Mouse (Mus musculus) liver, embryonic 12.5 days (tissue): ENCODE data around the gene Rab43. TPM values are rescaled to one million over a fixed set of nuclear protein-coding genes. Genes with fewer than 3 reads are reported as not detected.

Source experiments
- ATAC-seq: fragments of 200-750 bp; cut with Nextera tagmentation; 2 replicates; pipeline ENCODE4 v1.8.0; 2017; ENCODE audit warnings: moderate number of reproducible peaks, mild to moderate bottlenecking, moderate library complexity
- H3K27ac ChIP-seq: fragments of 300-500 bp; sonication (generic); 2 replicates; pipeline ENCODE4 v1.5.1; 2016; ENCODE audit warnings: mild to moderate bottlenecking
- H3K27me3 ChIP-seq: fragments of 300-500 bp; sonication (generic); replicated peaks from 2 replicates; pipeline ENCODE4 v1.6.1; 2016; ENCODE audit warnings: mild to moderate bottlenecking, moderate library complexity
- H3K36me3 ChIP-seq: fragments of 300-500 bp; sonication (generic); 2 replicates; pipeline ENCODE4 v1.6.1; 2016; ENCODE audit warnings: mild to moderate bottlenecking, moderate library complexity
- H3K4me1 ChIP-seq: fragments of 300-500 bp; sonication (generic); 2 replicates; pipeline ENCODE4 v1.6.1; 2016
- H3K4me2 ChIP-seq: fragments of 300-500 bp; sonication (generic); 2 replicates; pipeline ENCODE4 v1.6.1; 2016; ENCODE audit warnings: mild to moderate bottlenecking, moderate library complexity
- H3K4me3 ChIP-seq: fragments of 300-500 bp; sonication (generic); 2 replicates; pipeline ENCODE4 v1.5.1; 2016; ENCODE audit warnings: mild to moderate bottlenecking, moderate library complexity
- H3K9ac ChIP-seq: fragments of 300-500 bp; sonication (generic); 2 replicates; pipeline ENCODE4 v1.6.1; 2016; ENCODE audit warnings: mild to moderate bottlenecking, moderate library complexity
- H3K9me3 ChIP-seq: fragments of 300-500 bp; sonication (generic); replicated peaks from 2 replicates; pipeline ENCODE4 v1.6.1; 2016; ENCODE audit warnings: mild to moderate bottlenecking, moderate library complexity
- WGBS: fragments of 180-500 bp; shearing (Covaris S2); methylation state at CpG from one replicate; pipeline ENCODE4 v1.1.7; 2016; ENCODE audit not compliant: insufficient replicate concordance; 5-methylcytosine and 5-hydroxymethylcytosine counted together
- polyA plus RNA-seq: library from polyadenylated mRNA; unstranded; fragments of >200 nt; fragmentation: Nextera tagmentation; extraction: Ambion mirVana; gene quantifications from 2 replicates; pipeline ENCODE4 v1.2.1, GENCODE M21; 2016

Rab43 gene
- polyA plus RNA-seq, 1 experiment from 2014 or later: 28.6 TPM

DNA sequence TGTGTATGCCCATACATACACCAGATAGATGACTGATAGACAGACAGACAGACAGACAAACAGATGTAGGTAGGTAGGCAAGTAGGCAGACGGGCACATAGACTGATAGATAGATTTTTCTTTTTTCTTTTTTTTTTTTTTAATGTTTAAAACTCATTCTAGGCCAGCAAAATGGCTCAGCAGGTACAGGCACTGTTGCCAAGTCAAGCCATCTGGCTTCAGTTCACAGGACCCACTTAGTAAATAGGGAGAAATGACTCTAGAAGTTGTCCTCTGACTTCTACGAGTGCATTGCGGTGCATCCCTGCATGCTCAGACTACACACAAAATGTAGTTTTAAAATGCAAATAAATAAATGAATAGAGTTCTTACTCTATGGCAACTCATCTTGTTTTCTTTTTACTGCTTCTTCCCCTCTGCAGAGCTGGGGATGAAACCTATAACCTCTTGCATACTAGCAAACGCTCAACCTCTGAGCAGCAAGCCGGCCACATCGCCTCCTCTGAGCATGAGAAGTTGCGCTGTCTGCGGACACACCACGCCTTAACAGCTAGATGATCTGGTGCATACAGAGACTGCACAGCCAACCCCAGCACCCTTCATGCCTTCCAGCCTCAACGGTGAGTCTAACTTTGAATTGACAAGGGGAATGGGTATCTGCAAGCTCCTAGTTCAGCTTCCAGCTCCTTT is 18.0 kb downstream of the Rab43 start:
- 84% methylated on average over 10 of the region's 10 CpGs for WGBS
- Histone ChIP-seq H3K27me3 (no peaks in the 10 kb centered on the region), H3K4me2 (no peak overlapping the region), H3K4me3 (no peak overlapping the region), H3K9me3 (no peaks in the 10 kb centered on the region), H3K27ac (0 out of 2 replicates have a peak overlapping the region, but pooled peaks have one; percentile 22), H3K4me1 (peaks cover 94% of the 10 kb centered on the region), H3K9ac (no peak overlapping the region), H3K36me3 (peaks cover 71% of the 10 kb centered on the region)
- no peak for ATAC-seq

GRCm38 (mm10) chr6:87791826-87792225 is 20.1 kb downstream of the Rab43 start:
- Histone ChIP-seq H3K4me2 (peak overlapping the region; percentile 61), H3K4me3 (no peak overlapping the region), H3K9me3 (no peaks in the 10 kb centered on the region), H3K27ac (peak overlapping the region; percentile 98), H3K4me1 (peaks cover 91% of the 10 kb centered on the region), H3K27me3 (no peaks in the 10 kb centered on the region), H3K36me3 (peaks cover 68% of the 10 kb centered on the region), H3K9ac (peak overlapping the region; percentile 64)
- 77% methylated on average over 5 of the region's 5 CpGs for WGBS
- no peak for ATAC-seq

DNA sequence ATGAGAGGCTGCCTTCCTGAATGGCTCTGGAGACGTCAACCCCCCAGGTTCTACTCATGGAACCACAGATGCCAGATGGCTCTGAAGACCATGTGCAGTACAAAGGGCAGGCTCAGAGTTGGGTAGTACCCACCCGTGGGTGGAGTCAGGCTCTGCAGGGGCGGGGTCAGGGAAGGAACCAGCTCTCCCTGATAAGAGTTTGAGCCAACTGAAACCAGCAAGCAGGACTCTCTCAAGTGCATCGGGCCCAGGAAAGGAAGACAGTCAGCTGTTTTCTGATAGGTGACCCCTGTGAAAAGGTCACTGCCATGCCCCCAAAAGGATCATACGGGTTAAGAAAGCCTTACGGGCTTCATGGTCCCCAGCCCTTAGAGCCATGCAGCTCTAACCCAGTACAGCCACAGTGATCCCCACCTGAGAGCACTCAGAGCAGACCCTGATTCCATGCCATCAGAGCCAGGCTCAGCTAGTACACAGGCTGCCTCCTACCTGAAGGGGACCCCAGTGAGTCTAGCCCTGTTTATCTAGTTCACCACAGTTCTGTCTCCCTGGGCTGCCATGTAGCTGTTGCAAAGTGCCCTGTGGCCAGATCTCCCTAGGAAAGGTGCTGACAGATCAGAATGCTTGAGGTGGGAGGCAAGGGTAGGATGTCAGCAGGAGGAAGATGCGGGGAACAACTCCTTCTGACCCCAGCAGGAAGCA is 21.0 kb downstream of the Rab43 start:
- H3K27me3 ChIP-seq: no peaks in the 10 kb centered on the region
- H3K4me1 ChIP-seq: peaks cover 90% of the 10 kb centered on the region
- H3K36me3 ChIP-seq: peaks cover 68% of the 10 kb centered on the region
- WGBS: 25% methylated on average over 7 of the region's 7 CpGs
- H3K27ac ChIP-seq: peak overlapping the region; percentile 98
- H3K4me2 ChIP-seq: peak overlapping the region; percentile 61
- ATAC-seq: peak; percentile 97
- H3K9me3 ChIP-seq: no peaks in the 10 kb centered on the region
- H3K4me3 ChIP-seq: peak overlapping the region; percentile 14; the same call in 1 of the 2 replicates
- H3K9ac ChIP-seq: peak overlapping the region; percentile 64

DNA sequence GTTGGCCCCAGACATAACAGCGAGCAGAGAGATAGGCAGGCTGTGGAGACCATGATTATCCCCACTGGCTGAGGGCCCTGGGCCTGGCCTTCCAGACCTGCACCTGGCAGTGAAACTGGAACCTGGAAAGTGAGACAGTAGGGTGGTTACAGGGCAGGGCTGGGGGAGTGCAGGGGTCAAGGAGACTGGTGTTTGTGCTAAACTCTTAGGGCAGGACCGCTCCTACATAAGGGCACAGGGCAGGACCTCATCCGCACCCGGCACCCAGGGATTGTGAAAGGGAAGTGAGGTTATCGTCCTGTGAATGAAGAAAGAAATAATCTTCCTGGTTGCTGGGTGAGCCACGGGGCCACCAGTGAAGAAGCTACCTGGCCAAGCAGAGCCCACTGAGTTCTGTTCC is 22.2 kb downstream of the Rab43 start:
- Histone ChIP-seq H3K27ac (peak overlapping the region; percentile 98), H3K9ac (peak overlapping the region; percentile 64), H3K4me3 (no peak overlapping the region), H3K36me3 (peaks cover 66% of the 10 kb centered on the region), H3K4me2 (no peak overlapping the region), H3K9me3 (no peaks in the 10 kb centered on the region), H3K4me1 (peaks cover 79% of the 10 kb centered on the region), H3K27me3 (no peaks in the 10 kb centered on the region)
- WGBS: 77% methylated on average over 6 of the region's 6 CpGs
- ATAC-seq: no peak

- no peak for ATAC-seq
- Histone ChIP-seq H3K36me3 (peaks cover 59% of the 10 kb centered on the region), H3K9ac (no peak overlapping the region)
These were observed 22.9 kb downstream of the Rab43 start for GRCm38 (mm10) chr6:87788896-87789587.

DNA sequence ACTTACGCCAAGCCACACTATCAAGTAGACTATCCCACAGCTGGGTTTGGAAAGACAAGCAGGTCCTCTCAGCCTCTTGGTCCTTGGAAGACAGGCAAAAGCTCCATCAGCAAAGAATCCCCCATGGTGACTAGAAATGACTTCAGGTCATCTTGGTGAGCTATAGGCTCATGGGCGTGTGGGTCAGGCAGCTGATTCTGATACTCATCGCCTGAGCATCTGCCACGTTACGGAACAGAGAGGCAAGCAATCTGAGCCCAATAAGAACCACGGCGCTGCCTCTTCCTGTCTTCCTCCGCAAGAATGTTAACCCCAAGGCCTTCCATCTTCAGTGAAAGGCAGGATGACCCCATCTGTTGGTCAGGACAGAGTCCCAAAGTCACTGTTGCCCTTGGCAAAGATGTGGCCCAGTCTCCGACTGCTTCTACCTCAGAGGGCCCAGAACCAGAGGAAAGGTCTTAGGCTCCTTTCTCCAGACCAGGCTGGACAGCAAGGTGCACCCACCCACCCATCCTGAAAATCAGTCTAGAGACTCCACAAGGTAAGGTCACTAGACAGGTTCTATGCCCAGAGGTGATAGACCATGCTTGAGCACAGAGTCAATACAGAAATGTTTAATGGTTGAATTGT is 23.6 kb downstream of the Rab43 start:
- Histone ChIP-seq H3K9ac (no peak overlapping the region), H3K36me3 (peaks cover 52% of the 10 kb centered on the region), H3K4me3 (no peak overlapping the region), H3K4me1 (peaks cover 80% of the 10 kb centered on the region), H3K9me3 (no peaks in the 10 kb centered on the region), H3K4me2 (no peak overlapping the region), H3K27ac (peak overlapping the region; percentile 98), H3K27me3 (no peaks in the 10 kb centered on the region)
- no peak for ATAC-seq
- WGBS: 92% methylated on average over 9 of the region's 9 CpGs

More at GRCm38 (mm10) chr6:87788896-87789587, 22.9 kb downstream of the Rab43 start:
- Histone ChIP-seq H3K27ac (peak overlapping the region; percentile 98), H3K4me3 (no peak overlapping the region), H3K27me3 (no peaks in the 10 kb centered on the region), H3K9me3 (no peaks in the 10 kb centered on the region), H3K4me2 (no peak overlapping the region), H3K4me1 (peaks cover 78% of the 10 kb centered on the region)
- WGBS: 60% methylated on average over 5 of the region's 5 CpGs

GRCm38 (mm10) chr6:87787108-87787890 is 24.7 kb downstream of the Rab43 start:
- Histone ChIP-seq H3K27me3 (no peaks in the 10 kb centered on the region), H3K4me1 (peaks cover 74% of the 10 kb centered on the region), H3K9ac (no peak overlapping the region; the same call in 1 of the 2 replicates), H3K27ac (peak overlapping the region; percentile 98), H3K4me3 (no peak overlapping the region), H3K9me3 (no peaks in the 10 kb centered on the region), H3K4me2 (no peak overlapping the region), H3K36me3 (peaks cover 41% of the 10 kb centered on the region)
- ATAC-seq: no peak
- 76% methylated on average over 6 of the region's 6 CpGs for WGBS

DNA sequence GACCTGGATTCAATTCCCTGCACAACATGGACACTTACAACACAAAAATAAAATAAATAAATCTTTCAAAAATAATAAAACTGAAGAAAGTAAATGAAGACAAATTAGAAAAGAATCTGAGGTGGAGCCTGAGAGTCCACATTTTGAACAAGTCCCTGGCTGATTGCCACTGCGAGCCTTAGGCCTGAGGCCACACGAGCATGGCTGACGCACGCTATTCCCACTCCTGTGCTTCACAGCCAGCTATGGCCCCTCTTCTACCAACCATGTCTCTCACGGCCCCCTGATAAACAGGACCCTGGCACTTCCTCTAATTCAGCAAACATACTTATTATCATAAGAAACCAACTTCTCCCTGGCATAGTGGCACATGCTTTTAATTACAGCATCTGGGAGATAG is 25.3 kb downstream of the Rab43 start:
- no peaks in the 10 kb centered on the region for H3K9me3 ChIP-seq
- no peak overlapping the region for H3K9ac ChIP-seq
- no peaks in the 10 kb centered on the region for H3K27me3 ChIP-seq
- H3K4me2 ChIP-seq: no peak overlapping the region
- H3K4me3 ChIP-seq: no peak overlapping the region
- peaks cover 35% of the 10 kb centered on the region for H3K36me3 ChIP-seq
- 0 out of 2 replicates have a peak overlapping the region, but pooled peaks have one; percentile 43 for H3K27ac ChIP-seq
- no peak for ATAC-seq
- peaks cover 67% of the 10 kb centered on the region for H3K4me1 ChIP-seq
- WGBS: 73% methylated on average over 5 of the region's 5 CpGs

DNA sequence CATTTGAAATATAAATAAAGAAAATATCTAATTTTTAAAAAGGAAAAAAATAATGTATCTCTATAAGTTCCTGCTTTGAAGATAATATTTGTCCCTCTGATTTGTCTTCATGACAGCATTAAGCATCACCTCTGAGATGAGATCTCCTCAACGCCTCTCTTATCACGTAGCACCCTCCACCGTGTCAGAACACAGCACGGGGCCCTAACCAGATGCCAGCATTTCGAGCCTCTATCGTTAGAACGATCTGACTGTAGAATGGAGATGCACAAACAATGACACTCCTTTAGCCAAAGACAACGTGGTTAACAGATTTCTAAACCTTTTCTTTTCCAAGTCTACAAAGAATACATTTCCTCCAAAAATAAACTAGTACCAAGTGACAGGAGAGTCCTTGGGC is 27.9 kb downstream of the Rab43 start:
- H3K36me3 ChIP-seq: 0 out of 2 replicates have a peak, but pooled peaks cover 12% of the 10 kb centered on the region
- no peaks in the 10 kb centered on the region for H3K27me3 ChIP-seq
- H3K4me2 ChIP-seq: no peak overlapping the region
- no peak overlapping the region for H3K27ac ChIP-seq
- peaks cover 56% of the 10 kb centered on the region for H3K4me1 ChIP-seq
- no peaks in the 10 kb centered on the region for H3K9me3 ChIP-seq
- no peak overlapping the region for H3K4me3 ChIP-seq
- WGBS: 38% methylated on average over 8 of the region's 8 CpGs
- no peak for ATAC-seq
- 0 out of 2 replicates have a peak overlapping the region, but pooled peaks have one; percentile 2 for H3K9ac ChIP-seq

DNA sequence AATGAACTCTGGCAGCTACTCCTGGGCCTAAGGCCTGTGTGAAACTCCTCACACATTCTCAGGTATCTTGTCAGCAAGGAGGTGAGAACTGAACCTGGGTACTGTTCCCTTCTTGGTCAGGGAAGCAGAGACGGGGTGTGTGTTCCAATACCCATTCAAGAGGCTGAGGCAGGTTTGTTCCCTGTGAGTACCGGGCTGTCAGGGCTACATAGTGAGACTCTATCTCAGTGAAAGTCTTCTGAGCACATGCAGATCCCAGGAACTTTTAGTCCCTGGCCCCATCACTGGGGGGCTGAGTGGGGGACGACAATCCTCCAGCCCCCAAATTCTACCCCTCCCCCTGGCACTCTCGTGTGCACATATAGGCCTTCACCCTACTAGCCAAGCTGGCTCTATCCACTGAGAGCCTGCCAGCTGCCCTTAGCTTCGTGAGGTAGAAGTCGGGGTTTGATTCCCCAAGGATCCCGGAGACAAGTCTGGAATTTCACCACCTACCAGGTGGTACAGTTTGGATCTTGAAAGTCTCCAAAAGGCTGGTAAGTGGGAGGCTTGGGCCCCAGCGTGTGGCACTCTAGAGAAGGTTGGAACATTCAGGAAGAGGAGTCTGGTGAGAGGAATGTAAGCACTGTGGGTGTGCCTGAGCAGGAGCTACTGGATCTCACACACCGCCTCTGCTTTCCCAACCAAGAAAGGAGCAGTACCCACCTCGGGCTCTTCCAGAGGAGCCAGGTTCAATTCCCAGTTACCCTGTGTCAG is 31.2 kb downstream of the Rab43 start:
- Histone ChIP-seq H3K4me3 (no peak overlapping the region), H3K4me1 (peaks cover 62% of the 10 kb centered on the region), H3K27ac (peak overlapping the region; percentile 81), H3K9ac (no peak overlapping the region), H3K4me2 (no peak overlapping the region), H3K27me3 (no peaks in the 10 kb centered on the region), H3K9me3 (no peaks in the 10 kb centered on the region), H3K36me3 (no peaks in the 10 kb centered on the region)
- ATAC-seq: no peak
- WGBS: 80% methylated on average over 10 of the region's 10 CpGs
